Mouse (Mus musculus): Measurements from ENCODE around the gene Slco1c1. TPM values are rescaled to one million over a fixed set of nuclear protein-coding genes. Genes with fewer than 3 reads are reported as not detected.

Gene Slco1c1
- polyA plus RNA-seq, 1 experiment = not detected

- no peak for TF ChIP-seq POLR2A (IDR thresholded peaks at IDR 0.05; ENCODE audit: low read depth, low read length)
- TF ChIP-seq CTCF (IDR thresholded peaks at IDR 0.05; ENCODE audit: extremely low read depth, insufficient read depth, insufficient read length, insufficient replicate concordance) = no peak
- no peaks in the 10 kb centered on the region for H3K36me3 ChIP-seq (ENCODE audit: control insufficient read depth, insufficient read depth, low read length)
- DNase-seq (ENCODE audit: low read depth in 1 of 2, low spot score in 2 of 2) = no peak
- no peak overlapping the region for H3K4me3 ChIP-seq (ENCODE audit: extremely low read depth, insufficient read depth, insufficient read length)
- H3K27me3 ChIP-seq (ENCODE audit: control insufficient read depth, insufficient read depth, low read length) = no peaks in the 10 kb centered on the region
- 69% methylated on average over 13 of the region's 13 CpGs for WGBS
- H3K27ac ChIP-seq (ENCODE audit: insufficient read depth, low read length) = no peak overlapping the region
- no peaks in the 10 kb centered on the region for H3K4me1 ChIP-seq (ENCODE audit: control insufficient read depth, insufficient read depth, insufficient read length)
These were observed 28.3 kb upstream of the Slco1c1 start for GRCm38 (mm10) chr6:141495634-141496418.

GRCm38 (mm10) chr6:141499511-141499910 lies 24.7 kb upstream of the Slco1c1 start:
- Histone ChIP-seq H3K36me3 (ENCODE audit: control insufficient read depth, insufficient read depth, low read length) (no peaks in the 10 kb centered on the region), H3K4me1 (ENCODE audit: control insufficient read depth, insufficient read depth, insufficient read length) (no peaks in the 10 kb centered on the region), H3K27me3 (ENCODE audit: control insufficient read depth, insufficient read depth, low read length) (no peaks in the 10 kb centered on the region), H3K27ac (ENCODE audit: insufficient read depth, low read length) (no peak overlapping the region), H3K4me3 (ENCODE audit: extremely low read depth, insufficient read depth, insufficient read length) (no peak overlapping the region)
- DNase-seq (ENCODE audit: low read depth in 1 of 2, low spot score in 2 of 2) = no peak
- TF ChIP-seq POLR2A (IDR thresholded peaks at IDR 0.05; ENCODE audit: low read depth, low read length) (no peak), CTCF (IDR thresholded peaks at IDR 0.05; ENCODE audit: extremely low read depth, insufficient read depth, insufficient read length, insufficient replicate concordance) (no peak)

GRCm38 (mm10) chr6:141501171-141501570 lies 23.0 kb upstream of the Slco1c1 start:
- no peaks in the 10 kb centered on the region for H3K27me3 ChIP-seq (ENCODE audit: control insufficient read depth, insufficient read depth, low read length)
- DNase-seq (ENCODE audit: low read depth in 1 of 2, low spot score in 2 of 2) = no peak
- H3K36me3 ChIP-seq (ENCODE audit: control insufficient read depth, insufficient read depth, low read length) = no peaks in the 10 kb centered on the region
- H3K4me1 ChIP-seq (ENCODE audit: control insufficient read depth, insufficient read depth, insufficient read length) = no peaks in the 10 kb centered on the region
- no peak for TF ChIP-seq POLR2A (IDR thresholded peaks at IDR 0.05; ENCODE audit: low read depth, low read length)
- TF ChIP-seq CTCF (IDR thresholded peaks at IDR 0.05; ENCODE audit: extremely low read depth, insufficient read depth, insufficient read length, insufficient replicate concordance) = no peak
- H3K27ac ChIP-seq (ENCODE audit: insufficient read depth, low read length) = no peak overlapping the region
- no peak overlapping the region for H3K4me3 ChIP-seq (ENCODE audit: extremely low read depth, insufficient read depth, insufficient read length)
- 87% methylated on average over 3 of the region's 3 CpGs for whole genome bisulfite sequencing

GRCm38 (mm10) chr6:141522541-141522940 lies 1.6 kb upstream of the Slco1c1 start:
- no peak for DNase-seq (ENCODE audit: low read depth in 1 of 2, low spot score in 2 of 2)
- H3K4me1 ChIP-seq (ENCODE audit: control insufficient read depth, insufficient read depth, insufficient read length) = no peaks in the 10 kb centered on the region
- TF ChIP-seq POLR2A (IDR thresholded peaks at IDR 0.05; ENCODE audit: low read depth, low read length) = no peak
- no peak for TF ChIP-seq CTCF (IDR thresholded peaks at IDR 0.05; ENCODE audit: extremely low read depth, insufficient read depth, insufficient read length, insufficient replicate concordance)
- H3K27me3 ChIP-seq (ENCODE audit: control insufficient read depth, insufficient read depth, low read length) = no peaks in the 10 kb centered on the region
- 80% methylated on average over 2 of the region's 2 CpGs for WGBS
- H3K36me3 ChIP-seq (ENCODE audit: control insufficient read depth, insufficient read depth, low read length) = no peaks in the 10 kb centered on the region
- no peak overlapping the region for H3K27ac ChIP-seq (ENCODE audit: insufficient read depth, low read length)
- H3K4me3 ChIP-seq (ENCODE audit: extremely low read depth, insufficient read depth, insufficient read length) = no peak overlapping the region

GRCm38 (mm10) chr6:141525787-141526186 lies 1.6 kb downstream of the Slco1c1 start:
- no peak for DNase-seq (ENCODE audit: low read depth in 1 of 2, low spot score in 2 of 2)
- no peak for TF ChIP-seq CTCF (IDR thresholded peaks at IDR 0.05; ENCODE audit: extremely low read depth, insufficient read depth, insufficient read length, insufficient replicate concordance)
- no peak for TF ChIP-seq POLR2A (IDR thresholded peaks at IDR 0.05; ENCODE audit: low read depth, low read length)
- WGBS = 93% methylated on average over 1 of the region's 1 CpGs

GRCm38 (mm10) chr6:141530865-141531264 lies 6.7 kb downstream of the Slco1c1 start:
- no peak for DNase-seq (ENCODE audit: low read depth in 1 of 2, low spot score in 2 of 2)
- no peak overlapping the region for H3K27ac ChIP-seq (ENCODE audit: insufficient read depth, low read length)
- H3K36me3 ChIP-seq (ENCODE audit: control insufficient read depth, insufficient read depth, low read length) = no peaks in the 10 kb centered on the region
- no peak overlapping the region for H3K4me3 ChIP-seq (ENCODE audit: extremely low read depth, insufficient read depth, insufficient read length)
- no peaks in the 10 kb centered on the region for H3K4me1 ChIP-seq (ENCODE audit: control insufficient read depth, insufficient read depth, insufficient read length)
- H3K27me3 ChIP-seq (ENCODE audit: control insufficient read depth, insufficient read depth, low read length) = no peaks in the 10 kb centered on the region
- no peak for TF ChIP-seq POLR2A (IDR thresholded peaks at IDR 0.05; ENCODE audit: low read depth, low read length)
- TF ChIP-seq CTCF (IDR thresholded peaks at IDR 0.05; ENCODE audit: extremely low read depth, insufficient read depth, insufficient read length, insufficient replicate concordance) = no peak
- WGBS = 79% methylated on average over 6 of the region's 6 CpGs

More at GRCm38 (mm10) chr6:141525787-141526186, 1.6 kb downstream of the Slco1c1 start:
- H3K27ac ChIP-seq (ENCODE audit: insufficient read depth, low read length) = no peak overlapping the region
- H3K27me3 ChIP-seq (ENCODE audit: control insufficient read depth, insufficient read depth, low read length) = no peaks in the 10 kb centered on the region
- no peaks in the 10 kb centered on the region for H3K36me3 ChIP-seq (ENCODE audit: control insufficient read depth, insufficient read depth, low read length)
- no peak overlapping the region for H3K4me3 ChIP-seq (ENCODE audit: extremely low read depth, insufficient read depth, insufficient read length)
- no peaks in the 10 kb centered on the region for H3K4me1 ChIP-seq (ENCODE audit: control insufficient read depth, insufficient read depth, insufficient read length)

GRCm38 (mm10) chr6:141537298-141537697 lies 13.1 kb downstream of the Slco1c1 start:
- Histone ChIP-seq H3K36me3 (ENCODE audit: control insufficient read depth, insufficient read depth, low read length) (no peaks in the 10 kb centered on the region), H3K4me1 (ENCODE audit: control insufficient read depth, insufficient read depth, insufficient read length) (no peaks in the 10 kb centered on the region), H3K27ac (ENCODE audit: insufficient read depth, low read length) (no peak overlapping the region), H3K4me3 (ENCODE audit: extremely low read depth, insufficient read depth, insufficient read length) (no peak overlapping the region), H3K27me3 (ENCODE audit: control insufficient read depth, insufficient read depth, low read length) (no peaks in the 10 kb centered on the region)
- 49% methylated on average over 3 of the region's 3 CpGs for WGBS
- TF ChIP-seq POLR2A (IDR thresholded peaks at IDR 0.05; ENCODE audit: low read depth, low read length) (no peak), CTCF (IDR thresholded peaks at IDR 0.05; ENCODE audit: extremely low read depth, insufficient read depth, insufficient read length, insufficient replicate concordance) (no peak)
- DNase-seq (ENCODE audit: low read depth in 1 of 2, low spot score in 2 of 2) = no peak
